Comparison of ENCODE assay signal across 8 mouse cellular contexts in genomic region chr16:55821997-55822740, GRCm38 (mm10). TPM values are rescaled to one million over a fixed set of nuclear protein-coding genes. Genes with fewer than 3 reads are reported as not detected.
A peak's percentile ranks its signal among the peaks of the same experiment; 100 is the strongest.
DNase-seq lines count a peak whose midpoint lies in the region; ATAC-seq and TF ChIP-seq lines count a peak whose summit lies in the region.

No protein-coding gene starts in this region.

- no peaks in the 10 kb centered on the region for H3K9me3 ChIP-seq in ES-Bruce4 (replicated peaks; ENCODE audit: control insufficient read depth, insufficient read depth, low read length, poor library complexity, severe bottlenecking)
- H3K9me3 ChIP-seq in forebrain, embryonic 12.5 days: no peaks in the 10 kb centered on the region
- H3K9me3 ChIP-seq in heart, postnatal 0 days (replicated peaks; ENCODE audit: control insufficient read depth, low read length): no peaks in the 10 kb centered on the region
- H3K9me3 ChIP-seq in liver, postnatal 0 days (ENCODE audit: low read length): no peaks in the 10 kb centered on the region
- no peaks in the 10 kb centered on the region for H3K9me3 ChIP-seq in neural tube, embryonic 13.5 days

- peaks cover 14% of the 10 kb centered on the region for H3K36me3 ChIP-seq in ES-Bruce4 (ENCODE audit: control insufficient read depth, insufficient read depth, low read length, poor library complexity, severe bottlenecking)
- peaks cover 9% of the 10 kb centered on the region for H3K36me3 ChIP-seq in forebrain, embryonic 12.5 days (replicated peaks)
- H3K36me3 ChIP-seq in heart, postnatal 0 days (replicated peaks; ENCODE audit: control insufficient read depth, insufficient read depth, low read length): peaks cover 10% of the 10 kb centered on the region
- H3K36me3 ChIP-seq in liver, postnatal 0 days (replicated peaks; ENCODE audit: insufficient read depth, low read length): peaks cover 15% of the 10 kb centered on the region
- peaks cover 9% of the 10 kb centered on the region for H3K36me3 ChIP-seq in neural tube, embryonic 13.5 days
- H3K36me3 ChIP-seq in testis, adult 2 months (ENCODE audit: control insufficient read depth, insufficient read depth, low read length): no peaks in the 10 kb centered on the region

- ATAC-seq in forebrain, embryonic 12.5 days (ENCODE audit: low FRiP score): peak; percentile 93
- ATAC-seq in heart, postnatal 0 days (ENCODE audit: insufficient read depth, low read depth): peak; percentile 97
- peak; percentile 92 for ATAC-seq in liver, postnatal 0 days
- peak; percentile 93 for ATAC-seq in neural tube, embryonic 13.5 days (ENCODE audit: low read depth)

- peak; percentile 74 for DNase-seq in c-Kit-positive CD71-positive TER-119-positive erythroid progenitor cells, embryonic 14.5 days (ENCODE audit: low spot score)
- DNase-seq in heart, postnatal 0 days (ENCODE audit: low spot score): peak; percentile 91
- DNase-seq in kidney, postnatal 4 days: peak; percentile 92 to 96
- DNase-seq in liver, postnatal 0 days: peak; percentile 93

- TF ChIP-seq CTCF in ES-Bruce4 (IDR thresholded peaks at IDR 0.05; ENCODE audit: low read depth, low read length): no peak
- no peak for TF ChIP-seq CTCF in heart, postnatal 0 days (IDR thresholded peaks at IDR 0.05; ENCODE audit: low read depth)
- TF ChIP-seq CTCF in liver, postnatal 0 days (IDR thresholded peaks at IDR 0.05; ENCODE audit: low read depth): no peak
- no peak for TF ChIP-seq CTCF in testis, adult 2 months (IDR thresholded peaks at IDR 0.05; ENCODE audit: control insufficient read depth, insufficient read depth, insufficient replicate concordance, low read depth, low read length)

- no peak overlapping the region for H3K27ac ChIP-seq in ES-Bruce4 (ENCODE audit: insufficient read depth, low read length)
- 0 out of 2 replicates have a peak overlapping the region, but pooled peaks have one; percentile 36 for H3K27ac ChIP-seq in forebrain, embryonic 12.5 days
- peak overlapping the region; percentile 89 for H3K27ac ChIP-seq in heart, postnatal 0 days (ENCODE audit: low read depth)
- H3K27ac ChIP-seq in liver, postnatal 0 days (ENCODE audit: low read depth): peak overlapping the region; percentile 99
- peak overlapping the region; percentile 67 for H3K27ac ChIP-seq in neural tube, embryonic 13.5 days (replicated peaks)
- H3K27ac ChIP-seq in testis, adult 2 months (ENCODE audit: control insufficient read depth, insufficient read depth, low read depth, low read length): peak overlapping the region; percentile 81

- peak; percentile 79 for TF ChIP-seq POLR2A in ES-Bruce4 (IDR thresholded peaks at IDR 0.05; ENCODE audit: insufficient read depth, low read length)
- TF ChIP-seq POLR2A in testis, adult 2 months (IDR thresholded peaks at IDR 0.05; ENCODE audit: control insufficient read depth, low read depth, low read length): peak; percentile 76; the same call in 1 of the 2 replicates

- under 1% methylated on average over 46 of the region's 67 CpGs for WGBS in forebrain, embryonic 12.5 days
- WGBS in heart, postnatal 0 days: under 1% methylated on average over 65 of the region's 67 CpGs
- WGBS in liver, postnatal 0 days (ENCODE audit: insufficient replicate concordance): 4% methylated on average over 61 of the region's 67 CpGs
- 1% methylated on average over 65 of the region's 67 CpGs for WGBS in neural tube, embryonic 13.5 days

- H3K27me3 ChIP-seq in ES-Bruce4 (ENCODE audit: control insufficient read depth, insufficient read depth, low read length, poor library complexity, severe bottlenecking): no peaks in the 10 kb centered on the region
- 0 out of 2 replicates have a peak, but pooled peaks cover 2% of the 10 kb centered on the region for H3K27me3 ChIP-seq in forebrain, embryonic 12.5 days
- no peaks in the 10 kb centered on the region for H3K27me3 ChIP-seq in heart, postnatal 0 days (ENCODE audit: control insufficient read depth, insufficient read depth, low read length)
- no peaks in the 10 kb centered on the region for H3K27me3 ChIP-seq in liver, postnatal 0 days (ENCODE audit: insufficient read depth, low read length)
- H3K27me3 ChIP-seq in neural tube, embryonic 13.5 days: peaks cover 21% of the 10 kb centered on the region
- no peaks in the 10 kb centered on the region for H3K27me3 ChIP-seq in testis, adult 2 months (ENCODE audit: control insufficient read depth, insufficient read depth, low read length)

- peak overlapping the region; percentile 98 for H3K4me2 ChIP-seq in forebrain, embryonic 12.5 days
- peak overlapping the region; percentile 87 for H3K4me2 ChIP-seq in heart, postnatal 0 days (ENCODE audit: low read depth, low read length)
- H3K4me2 ChIP-seq in liver, postnatal 0 days (ENCODE audit: low read depth, low read length): peak overlapping the region; percentile 78
- H3K4me2 ChIP-seq in neural tube, embryonic 13.5 days: peak overlapping the region; percentile 93

- peak overlapping the region; percentile 97 for H3K4me3 ChIP-seq in ES-Bruce4 (ENCODE audit: low read depth, low read length)
- peak overlapping the region; percentile 77 for H3K4me3 ChIP-seq in forebrain, embryonic 12.5 days (replicated peaks)
- peak overlapping the region; percentile 95 for H3K4me3 ChIP-seq in heart, postnatal 0 days (ENCODE audit: low read depth, low read length)
- peak overlapping the region; percentile 85 for H3K4me3 ChIP-seq in liver, postnatal 0 days (ENCODE audit: low read depth, low read length)
- peak overlapping the region; percentile 84 for H3K4me3 ChIP-seq in neural tube, embryonic 13.5 days
- peak overlapping the region; percentile 89 for H3K4me3 ChIP-seq in testis, adult 2 months (ENCODE audit: control insufficient read depth, low read depth, low read length)

- no peak for TF ChIP-seq EP300 in ES-Bruce4 (IDR thresholded peaks at IDR 0.05; ENCODE audit: insufficient read depth, low read depth, low read length)
- TF ChIP-seq EP300 in heart, postnatal 0 days (IDR thresholded peaks at IDR 0.05; ENCODE audit: low read depth): no peak
- peak; percentile 66 for TF ChIP-seq EP300 in liver, postnatal 0 days (IDR thresholded peaks at IDR 0.05; ENCODE audit: low read depth)

- peaks cover 6% of the 10 kb centered on the region for H3K4me1 ChIP-seq in ES-Bruce4 (ENCODE audit: control insufficient read depth, insufficient read depth, low read length)
- peaks cover 23% of the 10 kb centered on the region for H3K4me1 ChIP-seq in forebrain, embryonic 12.5 days
- no peaks in the 10 kb centered on the region for H3K4me1 ChIP-seq in heart, postnatal 0 days (ENCODE audit: control insufficient read depth, insufficient read depth)
- peaks cover 7% of the 10 kb centered on the region; the same call in 1 of the 2 replicates for H3K4me1 ChIP-seq in liver, postnatal 0 days (ENCODE audit: insufficient read depth)
- peaks cover 30% of the 10 kb centered on the region for H3K4me1 ChIP-seq in neural tube, embryonic 13.5 days (replicated peaks)
- peaks cover 3% of the 10 kb centered on the region for H3K4me1 ChIP-seq in testis, adult 2 months (ENCODE audit: control insufficient read depth, insufficient read depth, low read length)

- H3K9ac ChIP-seq in ES-Bruce4 (ENCODE audit: low read depth, poor library complexity, severe bottlenecking): peak overlapping the region; percentile 92
- H3K9ac ChIP-seq in forebrain, embryonic 12.5 days: peak overlapping the region; percentile 75
- peak overlapping the region; percentile 83 for H3K9ac ChIP-seq in heart, postnatal 0 days (replicated peaks; ENCODE audit: low read depth, low read length)
- H3K9ac ChIP-seq in liver, postnatal 0 days (replicated peaks): peak overlapping the region; percentile 91
- peak overlapping the region; percentile 82 for H3K9ac ChIP-seq in neural tube, embryonic 13.5 days

RNA-seq across cellular contexts. Expression of gene Nfkbiz, which starts 16.5 kb away (rescaled TPM):
- polyA plus RNA-seq in ES-Bruce4 (2011; ENCODE audit: insufficient read depth, insufficient read length, low read depth, missing spikeins): 6.0 and 6.1 TPM in 2 replicates
- 1.5 and 1.8 TPM in 2 replicates for polyA plus RNA-seq in forebrain, embryonic 12.5 days (2016; fragmentation: Nextera tagmentation; extraction: Ambion mirVana)
- total RNA-seq in heart, postnatal 0 days (2014; rRNA removed; ENCODE audit: low replicate concordance): 5.3 and 6.8 TPM in 2 replicates
- 1.7 and 1.9 TPM in 2 replicates for polyA plus RNA-seq in heart, postnatal 0 days (2015; fragmentation: Nextera tagmentation; extraction: Ambion mirVana)
- 2.7 and 3.2 TPM in 2 replicates for polyA plus RNA-seq in liver, postnatal 0 days (2015; fragmentation: Nextera tagmentation; extraction: Ambion mirVana)
- polyA plus RNA-seq in neural tube, embryonic 13.5 days (2015; fragmentation: Nextera tagmentation; extraction: Ambion mirVana): 1.7 and 2.2 TPM in 2 replicates
- 4.5 and 4.6 TPM in 2 replicates for polyA plus RNA-seq in testis, adult 2 months (2012; rRNA removed)
